Mouse (Mus musculus): ENCODE data around the gene Slc25a51.

Gene Slc25a51

GRCm38 (mm10) chr4:45423406-45423805 lies 14.8 kb upstream of the Slc25a51 start:
- no peak for DNase-seq (ENCODE audit: low read depth)

GRCm38 (mm10) chr4:45422640-45423039 lies 14.1 kb upstream of the Slc25a51 start:
- no peak for DNase-seq (ENCODE audit: low read depth)

- DNase-seq (ENCODE audit: low read depth): no peak
Measured at GRCm38 (mm10) chr4:45421519-45422260, 13.1 kb upstream of the Slc25a51 start.

DNA sequence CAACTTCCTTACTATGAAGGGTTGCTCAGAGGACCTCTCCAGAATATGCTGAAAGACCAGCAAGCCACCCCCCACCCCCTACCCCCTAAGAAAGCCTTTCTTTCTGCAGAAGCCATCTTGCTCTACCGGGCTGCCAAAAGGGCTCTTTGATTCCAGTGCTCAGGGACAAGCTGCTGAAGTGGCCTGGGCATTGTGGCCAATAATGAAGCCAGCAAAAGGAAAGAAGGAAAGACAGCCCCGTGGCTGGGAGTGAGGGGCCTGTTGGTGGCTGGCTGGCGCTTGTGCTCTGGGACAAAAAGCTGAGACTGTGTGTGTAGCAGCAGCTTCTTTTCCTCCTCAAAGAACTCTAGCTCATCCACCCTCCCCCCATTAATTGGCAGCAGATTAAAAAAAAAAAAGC lies 12.2 kb upstream of the Slc25a51 start:
- no peak for DNase-seq (ENCODE audit: low read depth)

GRCm38 (mm10) chr4:45419051-45419450 lies 10.5 kb upstream of the Slc25a51 start:
- no peak for DNase-seq (ENCODE audit: low read depth)

DNA sequence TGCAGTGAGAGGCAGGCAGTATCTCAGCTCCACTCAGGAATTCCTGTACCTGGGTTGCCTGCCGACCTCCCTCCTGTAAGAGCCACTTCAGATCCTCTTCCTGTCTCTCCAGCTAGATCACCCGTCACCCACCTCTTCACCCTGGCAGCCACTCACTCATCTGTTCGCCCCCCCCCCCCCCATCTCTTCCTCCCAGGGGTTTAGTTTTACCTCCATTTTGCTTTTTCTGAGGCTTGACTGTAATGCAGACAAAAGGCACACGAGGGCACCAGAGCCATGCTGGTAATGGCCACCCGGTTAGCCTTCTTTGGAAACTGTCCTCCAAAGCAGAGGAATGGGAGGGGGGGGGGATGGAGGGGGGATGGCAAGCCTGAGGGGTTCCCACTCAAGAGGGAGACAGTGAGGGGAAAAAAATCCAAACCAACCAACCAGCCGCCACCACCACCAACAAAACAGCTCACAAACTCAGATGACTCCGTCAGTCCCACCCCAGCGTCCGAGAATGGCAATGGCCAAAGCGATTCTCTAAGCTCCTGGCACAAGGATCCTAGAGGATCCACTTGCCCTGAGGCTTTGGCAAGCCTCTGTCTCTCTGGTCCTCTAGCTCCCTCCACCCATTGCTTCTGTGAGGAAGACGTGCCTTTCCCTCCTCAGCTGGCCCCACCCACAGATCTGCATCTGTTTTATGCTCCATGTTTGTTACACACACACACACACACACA lies 9.8 kb upstream of the Slc25a51 start:
- DNase-seq (ENCODE audit: low read depth): peak; percentile 69

- DNase-seq (ENCODE audit: low read depth): no peak
Measured at GRCm38 (mm10) chr4:45416314-45416713, 7.7 kb upstream of the Slc25a51 start.

DNA sequence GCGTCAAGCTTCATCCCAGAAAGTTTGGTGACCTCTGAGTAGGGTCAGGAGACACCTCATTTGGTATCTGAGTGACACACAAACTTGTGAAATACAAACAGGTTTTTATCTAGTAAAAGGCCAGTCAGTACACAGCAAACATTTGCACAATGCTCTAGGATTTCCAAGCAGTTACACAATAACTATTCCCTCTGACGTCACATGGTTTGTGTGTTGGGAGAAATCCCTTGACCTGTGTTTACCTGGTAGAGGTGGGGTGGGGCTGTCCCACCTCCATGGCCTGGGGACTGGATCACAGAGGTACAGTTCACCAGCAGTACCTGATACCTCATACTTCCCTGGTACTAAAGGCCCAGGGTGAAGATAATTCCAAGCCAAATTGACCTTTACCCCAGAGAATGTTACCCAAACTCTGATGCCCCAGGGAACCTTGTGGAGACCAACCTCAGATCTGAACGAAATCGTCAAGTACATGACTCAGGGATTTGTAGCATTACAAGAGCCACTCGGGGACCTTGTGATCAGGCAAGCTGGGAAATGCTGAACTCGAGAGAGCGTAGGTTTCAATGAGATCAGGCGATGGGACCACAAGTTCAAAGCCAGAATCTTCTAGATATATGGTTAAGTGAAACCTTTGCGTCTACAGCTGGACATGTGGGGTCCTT lies 5.2 kb upstream of the Slc25a51 start:
- DNase-seq (ENCODE audit: low read depth): no peak

GRCm38 (mm10) chr4:45412433-45413192 lies 4.0 kb upstream of the Slc25a51 start:
- DNase-seq (ENCODE audit: low read depth): no peak

DNA sequence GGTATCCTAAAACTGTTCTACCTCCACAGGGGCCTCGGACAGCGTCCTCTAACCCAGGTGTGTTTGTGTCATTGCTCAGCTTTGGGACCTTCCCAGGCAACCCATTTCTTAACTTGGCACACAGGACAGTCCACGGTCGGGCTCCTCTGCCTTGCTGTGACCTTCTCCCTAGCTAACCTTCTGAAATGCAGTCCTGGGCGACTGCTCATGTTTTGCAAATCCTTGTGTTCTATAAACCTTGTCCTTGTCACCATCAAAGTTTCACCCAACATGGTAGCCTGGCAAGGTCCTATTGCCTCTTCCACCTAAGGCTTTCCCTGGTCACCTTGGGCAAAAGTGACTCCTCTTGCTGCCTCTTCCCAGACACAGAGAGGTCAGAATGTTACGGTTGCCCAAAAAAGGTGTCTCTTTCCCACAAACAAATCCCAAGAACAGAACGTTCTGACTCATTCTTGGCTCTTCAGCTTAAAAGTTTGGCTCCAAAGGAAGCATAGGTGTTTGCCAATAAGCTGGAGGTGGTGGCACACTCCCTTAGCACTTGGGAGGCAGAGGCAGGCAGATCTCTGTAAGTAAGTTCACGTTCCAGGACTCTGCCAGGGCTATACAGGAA lies 2.7 kb upstream of the Slc25a51 start:
- no peak for DNase-seq (ENCODE audit: low read depth)

DNA sequence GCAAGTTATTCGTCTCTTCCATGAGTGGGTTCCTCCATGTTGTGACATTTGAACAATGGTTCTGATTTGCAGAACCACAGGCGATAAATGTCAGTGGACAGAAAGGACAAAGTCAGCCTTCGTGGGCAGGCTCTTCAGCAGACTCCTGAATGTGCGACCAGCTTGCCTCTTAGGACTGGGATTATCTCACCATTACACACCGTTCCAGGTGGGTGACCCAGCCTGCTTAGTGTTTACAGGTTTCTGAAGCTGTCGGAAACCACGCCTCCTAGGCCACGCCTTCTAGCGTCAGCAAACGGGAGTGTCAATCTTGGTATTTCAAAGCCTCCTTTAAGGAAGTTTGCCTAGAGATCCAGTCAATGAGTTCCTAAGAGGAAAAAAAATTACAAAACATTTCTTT lies 704 bp upstream of the Slc25a51 start:
- DNase-seq (ENCODE audit: low read depth): peak; percentile 90

GRCm38 (mm10) chr4:45407703-45408334 lies 747 bp downstream of the Slc25a51 start:
- peak; percentile 66 for DNase-seq (ENCODE audit: low read depth)

DNA sequence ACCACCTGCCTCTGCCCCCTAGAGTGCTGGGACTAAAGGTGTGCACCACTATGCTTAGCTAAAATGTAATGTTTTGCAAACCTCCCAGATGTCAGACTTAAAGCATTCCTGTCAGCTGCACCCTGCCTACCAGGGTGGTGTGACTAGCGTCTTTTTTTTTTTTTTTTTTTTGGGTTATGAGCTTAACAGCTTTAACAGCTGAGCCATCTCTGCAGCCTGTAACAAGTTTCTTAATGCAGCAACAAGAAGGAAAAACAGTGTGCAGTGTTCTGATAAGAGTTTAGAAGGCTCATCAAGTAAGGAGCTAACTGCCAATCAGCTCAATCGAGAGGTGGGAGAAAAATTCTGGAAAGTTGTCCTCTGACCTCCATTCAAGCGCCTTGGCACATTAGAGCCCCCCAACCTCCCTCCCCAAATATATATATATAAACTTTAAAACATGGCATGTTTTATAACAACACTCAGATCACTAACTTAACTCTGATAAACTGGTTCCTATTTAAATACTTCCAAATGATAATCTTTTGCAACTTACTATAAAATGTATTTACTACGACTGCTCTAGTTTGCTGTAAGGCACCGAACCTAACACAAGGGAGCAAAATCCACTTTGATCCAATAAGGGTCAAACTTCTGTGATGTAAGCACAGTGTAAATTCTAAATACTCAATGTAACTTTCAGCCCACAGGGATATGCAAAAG lies 1.4 kb downstream of the Slc25a51 start:
- peak; percentile 59 for DNase-seq (ENCODE audit: low read depth)

GRCm38 (mm10) chr4:45406397-45406796 lies 2.2 kb downstream of the Slc25a51 start:
- peak; percentile 66 for DNase-seq (ENCODE audit: low read depth)

- DNase-seq (ENCODE audit: low read depth): no peak
Measured at GRCm38 (mm10) chr4:45405315-45405714, 3.3 kb downstream of the Slc25a51 start.

DNA sequence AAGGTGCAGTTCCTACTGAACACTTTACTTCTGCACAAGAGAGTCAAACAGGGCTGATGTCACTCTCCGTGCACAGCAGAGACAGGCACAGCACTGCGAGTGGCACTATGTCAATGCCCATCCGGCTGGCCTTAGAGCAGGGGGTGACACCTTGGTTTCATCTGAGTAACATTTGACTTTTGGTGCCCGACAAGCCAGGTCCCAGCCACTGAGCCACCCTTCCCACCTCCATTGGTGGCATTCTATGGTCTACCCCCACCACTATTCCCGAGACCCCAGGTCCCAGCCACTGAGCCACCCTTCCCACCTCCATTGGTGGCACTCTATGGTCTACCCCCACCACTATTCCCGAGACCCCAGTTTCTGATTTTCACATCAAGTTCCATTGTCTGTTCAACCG lies 4.5 kb downstream of the Slc25a51 start:
- DNase-seq (ENCODE audit: low read depth): no peak

GRCm38 (mm10) chr4:45403499-45403878 lies 5.1 kb downstream of the Slc25a51 start:
- no peak for DNase-seq (ENCODE audit: low read depth)

- DNase-seq (ENCODE audit: low read depth): peak; percentile 87
Measured at GRCm38 (mm10) chr4:45402878-45403498, 5.6 kb downstream of the Slc25a51 start.

DNA sequence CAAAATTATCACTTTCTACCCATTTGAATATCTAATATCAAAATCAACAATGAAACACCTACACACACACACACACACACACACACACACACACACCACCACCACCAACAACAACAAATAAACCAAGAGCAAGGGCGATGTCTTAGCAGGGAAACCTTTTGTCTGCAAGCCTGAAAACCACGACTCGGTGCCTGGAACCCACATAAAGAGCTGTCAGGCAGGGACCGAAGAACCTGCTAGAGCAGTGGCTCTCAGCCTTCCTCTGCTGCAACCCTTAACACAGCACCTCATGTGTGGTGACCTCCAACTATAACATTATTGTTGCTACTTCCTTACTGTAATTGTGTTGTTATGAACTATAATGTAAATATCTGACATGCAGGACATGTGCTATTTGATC lies 6.3 kb downstream of the Slc25a51 start:
- no peak for DNase-seq (ENCODE audit: low read depth)
